Mouse (Mus musculus): Measurements from ENCODE around the gene Lyg1. TPM values are rescaled to one million over a fixed set of nuclear protein-coding genes. Genes with fewer than 3 reads are reported as not detected.

The Lyg1 gene
- polyA plus RNA-seq, 1 experiment from 2014 or later = not detected

Other genes starting within 250 kb of the Lyg1 start
- gene 2010300C02Rik, start 237.7 kb downstream of the Lyg1 start, polyA plus RNA-seq (2014; fragmentation: Nextera tagmentation; extraction: Ambion mirVana) = 0.87 and 0.89 TPM in 2 replicates
- gene Tsga10, start 91.3 kb downstream of the Lyg1 start, polyA plus RNA-seq (2014; fragmentation: Nextera tagmentation; extraction: Ambion mirVana) = 7.2 and 8.4 TPM in 2 replicates
- gene Lipt1, start 86.0 kb downstream of the Lyg1 start, polyA plus RNA-seq (2014; fragmentation: Nextera tagmentation; extraction: Ambion mirVana) = 6.4 and 8.7 TPM in 2 replicates
- gene Mitd1, start 67.3 kb downstream of the Lyg1 start, polyA plus RNA-seq (2014; fragmentation: Nextera tagmentation; extraction: Ambion mirVana) = 30.7 and 34.3 TPM in 2 replicates
- gene Mrpl30, start 67.3 kb downstream of the Lyg1 start, polyA plus RNA-seq (2014; fragmentation: Nextera tagmentation; extraction: Ambion mirVana) = 240 and 248 TPM in 2 replicates
- not detected in 2 replicates for gene Lyg2, start 41.3 kb downstream of the Lyg1 start, polyA plus RNA-seq (2014; fragmentation: Nextera tagmentation; extraction: Ambion mirVana)
- gene Txndc9, start 40.1 kb upstream of the Lyg1 start, polyA plus RNA-seq (2014; fragmentation: Nextera tagmentation; extraction: Ambion mirVana) = 136 and 146 TPM in 2 replicates
- gene Eif5b, start 40.3 kb upstream of the Lyg1 start, polyA plus RNA-seq (2014; fragmentation: Nextera tagmentation; extraction: Ambion mirVana) = 32.1 and 33.8 TPM in 2 replicates
- gene Rev1, start 172.0 kb upstream of the Lyg1 start, polyA plus RNA-seq (2014; fragmentation: Nextera tagmentation; extraction: Ambion mirVana) = 31.7 and 36.1 TPM in 2 replicates